In the genomic region with DNA sequence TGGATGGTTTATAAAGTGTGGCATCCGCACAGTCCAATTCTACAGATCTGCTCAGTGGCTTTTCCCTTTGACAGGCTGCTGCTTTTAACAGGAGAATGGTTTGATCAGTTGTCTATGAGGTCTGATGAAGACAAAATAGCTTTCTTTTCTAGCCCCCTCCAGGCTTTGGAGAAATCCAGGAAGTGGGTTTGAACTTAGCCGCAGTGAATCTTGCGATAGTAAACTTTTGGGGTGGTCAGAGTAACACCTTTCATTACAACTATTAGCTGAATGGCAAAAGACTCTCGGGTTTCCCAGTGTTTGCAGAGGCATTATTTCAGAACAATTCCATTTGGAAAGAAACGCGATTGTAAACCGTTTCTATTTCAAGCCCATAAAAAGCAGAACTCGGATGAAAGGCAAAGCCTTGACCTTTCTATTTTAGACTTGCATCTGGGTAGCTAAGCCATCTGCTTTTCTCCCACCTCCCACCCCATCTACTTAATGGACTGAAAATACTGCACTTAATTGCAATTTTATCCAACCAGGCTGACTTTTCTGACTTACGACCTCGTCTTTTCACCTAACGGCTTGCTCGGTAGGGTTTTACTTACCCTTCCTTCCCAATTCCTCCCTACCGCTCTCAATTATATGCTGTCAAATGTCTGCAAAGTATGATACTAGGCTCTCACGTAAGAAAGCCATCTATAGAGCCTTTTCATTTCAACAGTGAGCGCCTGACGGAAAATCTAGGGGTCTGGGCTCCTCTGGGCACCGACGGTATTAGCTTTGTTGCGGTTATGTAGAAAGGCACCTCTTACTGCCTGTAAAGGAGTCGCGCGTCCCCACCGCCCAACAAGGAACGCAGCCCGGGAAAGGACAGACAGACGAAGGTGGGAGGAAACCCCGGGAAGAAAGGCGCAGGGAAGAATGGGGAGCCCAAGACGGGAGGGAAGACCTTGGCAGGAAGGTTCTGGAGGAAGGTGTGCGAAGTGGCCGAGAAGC, we compare ENCODE assay signal across 8 mouse cellular contexts. TPM values are rescaled to one million over a fixed set of nuclear protein-coding genes. Genes with fewer than 3 reads are reported as not detected.
DNase-seq lines count a peak whose midpoint lies in the region; ATAC-seq and TF ChIP-seq lines count a peak whose summit lies in the region.

No protein-coding gene starts in this region.

- H3K27ac ChIP-seq in embryonic facial prominence, embryonic 10.5 days (replicated peaks): peak overlapping the region; percentile 80
- peak overlapping the region; percentile 80 for H3K27ac ChIP-seq in hindbrain, embryonic 11.5 days (ENCODE audit: low read depth, low read length)
- H3K27ac ChIP-seq in limb, embryonic 14.5 days (replicated peaks; ENCODE audit: low read depth, low read length): no peak overlapping the region
- H3K27ac ChIP-seq in neural tube, embryonic 13.5 days (replicated peaks): peak overlapping the region; percentile 90

- intact Hi-C loops in gastrocnemius, postnatal 14 days (cut with DNase I; ENCODE audit: low total_unique reads): no loop called here

- peak overlapping the region; percentile 80 for H3K9ac ChIP-seq in hindbrain, embryonic 11.5 days (ENCODE audit: low read depth, low read length)
- H3K9ac ChIP-seq in limb, embryonic 14.5 days (ENCODE audit: low read depth, low read length, severe bottlenecking): peak overlapping the region; percentile 53
- H3K9ac ChIP-seq in neural tube, embryonic 13.5 days: peak overlapping the region; percentile 93

- no peak for TF ChIP-seq POLR2A in limb, embryonic 14.5 days (IDR thresholded peaks at IDR 0.05; ENCODE audit: borderline replicate concordance, extremely low read depth, insufficient read depth, insufficient read length)

- WGBS in embryonic facial prominence, embryonic 10.5 days: 9% methylated on average over 31 of the region's 31 CpGs
- 8% methylated on average over 31 of the region's 31 CpGs for WGBS in hindbrain, embryonic 11.5 days
- 7% methylated on average over 29 of the region's 31 CpGs for WGBS in limb, embryonic 14.5 days
- 3% methylated on average over 31 of the region's 31 CpGs for WGBS in neural tube, embryonic 13.5 days

- peaks cover 15% of the 10 kb centered on the region for H3K4me1 ChIP-seq in embryonic facial prominence, embryonic 10.5 days
- no peaks in the 10 kb centered on the region for H3K4me1 ChIP-seq in hindbrain, embryonic 11.5 days (replicated peaks; ENCODE audit: control insufficient read depth, insufficient read depth, low read length)
- H3K4me1 ChIP-seq in limb, embryonic 14.5 days (ENCODE audit: control insufficient read depth, insufficient read depth, low read length): peaks cover 11% of the 10 kb centered on the region; the same call in 1 of the 2 replicates
- peaks cover 14% of the 10 kb centered on the region for H3K4me1 ChIP-seq in neural tube, embryonic 13.5 days (replicated peaks)

- H3K36me3 ChIP-seq in embryonic facial prominence, embryonic 10.5 days (replicated peaks): no peaks in the 10 kb centered on the region
- H3K36me3 ChIP-seq in hindbrain, embryonic 11.5 days (ENCODE audit: control insufficient read depth, insufficient read depth, low read length): no peaks in the 10 kb centered on the region
- no peaks in the 10 kb centered on the region for H3K36me3 ChIP-seq in limb, embryonic 14.5 days (ENCODE audit: control insufficient read depth, insufficient read depth, low read length)
- H3K36me3 ChIP-seq in neural tube, embryonic 13.5 days: peaks cover 11% of the 10 kb centered on the region; the same call in 1 of the 2 replicates

- DNase-seq in layer of hippocampus, adult 11-12 months (ENCODE audit: low spot score): peak; percentile 20
- no peak for DNase-seq in layer of hippocampus, adult 9-10 months (ENCODE audit: low spot score)
- DNase-seq in MEL-GATA-1-ER (ENCODE audit: extremely low read depth, low read depth): peak; percentile 41
- DNase-seq in embryonic facial prominence, embryonic 10.5 days (ENCODE audit: low spot score): peak; percentile 38
- peak; percentile 60 for DNase-seq in hindbrain, embryonic 11.5 days (ENCODE audit: low spot score)
- DNase-seq in limb, embryonic 14.5 days (ENCODE audit: low spot score): no peak
- no peak for DNase-seq in gastrocnemius, postnatal 14 days

- H3K4me2 ChIP-seq in hindbrain, embryonic 11.5 days (replicated peaks; ENCODE audit: low read depth, low read length): peak overlapping the region; percentile 86
- H3K4me2 ChIP-seq in limb, embryonic 14.5 days (replicated peaks; ENCODE audit: low read depth, low read length, severe bottlenecking): peak overlapping the region; percentile 96
- peak overlapping the region; percentile 74 for H3K4me2 ChIP-seq in neural tube, embryonic 13.5 days

- no peaks in the 10 kb centered on the region for H3K9me3 ChIP-seq in embryonic facial prominence, embryonic 10.5 days
- no peaks in the 10 kb centered on the region for H3K9me3 ChIP-seq in hindbrain, embryonic 11.5 days (ENCODE audit: control insufficient read depth, low read length)
- H3K9me3 ChIP-seq in limb, embryonic 14.5 days (ENCODE audit: control insufficient read depth, low read length): no peaks in the 10 kb centered on the region
- no peaks in the 10 kb centered on the region for H3K9me3 ChIP-seq in neural tube, embryonic 13.5 days

- peak; percentile 47; the same call in 1 of the 2 replicates for ATAC-seq in hindbrain, embryonic 11.5 days (ENCODE audit: low FRiP score)
- no peak for ATAC-seq in limb, embryonic 14.5 days (ENCODE audit: low FRiP score, low read depth)
- ATAC-seq in neural tube, embryonic 13.5 days (ENCODE audit: low read depth): peak; percentile 29

- peak overlapping the region; percentile 71 for H3K4me3 ChIP-seq in embryonic facial prominence, embryonic 10.5 days
- H3K4me3 ChIP-seq in hindbrain, embryonic 11.5 days (ENCODE audit: low read depth, low read length): peak overlapping the region; percentile 67
- H3K4me3 ChIP-seq in limb, embryonic 14.5 days (replicated peaks; ENCODE audit: low read length): peak overlapping the region; percentile 50
- peak overlapping the region; percentile 91 for H3K4me3 ChIP-seq in neural tube, embryonic 13.5 days

- peaks cover 62% of the 10 kb centered on the region for H3K27me3 ChIP-seq in embryonic facial prominence, embryonic 10.5 days (replicated peaks; ENCODE audit: low read depth, poor library complexity, severe bottlenecking)
- no peaks in the 10 kb centered on the region for H3K27me3 ChIP-seq in hindbrain, embryonic 11.5 days (ENCODE audit: control insufficient read depth, insufficient read depth, low read length)
- H3K27me3 ChIP-seq in limb, embryonic 14.5 days (ENCODE audit: control insufficient read depth, insufficient read depth, low read length): peaks cover 23% of the 10 kb centered on the region
- 0 out of 2 replicates have a peak, but pooled peaks cover 9% of the 10 kb centered on the region for H3K27me3 ChIP-seq in neural tube, embryonic 13.5 days

RNA-seq across cellular contexts. Expression of gene Ppm1e, which starts 1.2 kb away (rescaled TPM):
- 2.9 and 3.2 TPM in 2 replicates for polyA plus RNA-seq in embryonic facial prominence, embryonic 10.5 days (2016; fragmentation: Nextera tagmentation; extraction: Ambion mirVana)
- 15.1 and 15.7 TPM in 2 replicates for polyA plus RNA-seq in hindbrain, embryonic 11.5 days (2014; fragmentation: Nextera tagmentation; extraction: Ambion mirVana)
- polyA plus RNA-seq in limb, embryonic 14.5 days (2012; rRNA removed): 2.7 and 3.1 TPM in 2 replicates
- 2.6 and 3.4 TPM in 2 replicates for polyA plus RNA-seq in limb, embryonic 14.5 days (2014; fragmentation: Nextera tagmentation; extraction: Ambion mirVana)
- 22.9 and 24.3 TPM in 2 replicates for polyA plus RNA-seq in neural tube, embryonic 13.5 days (2015; fragmentation: Nextera tagmentation; extraction: Ambion mirVana)
- under 1 TPM; 0.75 to 0.76 TPM for total RNA-seq in gastrocnemius, postnatal 14 days (2021)

RNA-seq across cellular contexts. Expression of gene Rad51c, which starts 47.1 kb away (rescaled TPM):
- 11.5 and 11.9 TPM in 2 replicates for polyA plus RNA-seq in embryonic facial prominence, embryonic 10.5 days (2016; fragmentation: Nextera tagmentation; extraction: Ambion mirVana)
- polyA plus RNA-seq in hindbrain, embryonic 11.5 days (2014; fragmentation: Nextera tagmentation; extraction: Ambion mirVana): 12.2 and 13.1 TPM in 2 replicates
- polyA plus RNA-seq in limb, embryonic 14.5 days (2012; rRNA removed): 9.8 and 10.0 TPM in 2 replicates
- 6.1 and 8.0 TPM in 2 replicates for polyA plus RNA-seq in limb, embryonic 14.5 days (2014; fragmentation: Nextera tagmentation; extraction: Ambion mirVana)
- polyA plus RNA-seq in neural tube, embryonic 13.5 days (2015; fragmentation: Nextera tagmentation; extraction: Ambion mirVana): 6.2 and 7.0 TPM in 2 replicates
- under 1 TPM; 0.78 to 0.98 TPM for total RNA-seq in gastrocnemius, postnatal 14 days (2021)

RNA-seq across cellular contexts. Expression of gene Tex14, which starts 47.3 kb away (rescaled TPM):
- polyA plus RNA-seq in embryonic facial prominence, embryonic 10.5 days (2016; fragmentation: Nextera tagmentation; extraction: Ambion mirVana): 0.50 TPM in 1 of 2 replicates, not detected in the other
- 0.35 TPM in 1 of 2 replicates, not detected in the other for polyA plus RNA-seq in hindbrain, embryonic 11.5 days (2014; fragmentation: Nextera tagmentation; extraction: Ambion mirVana)
- polyA plus RNA-seq in limb, embryonic 14.5 days (2012; rRNA removed): 1.3 and 1.5 TPM in 2 replicates
- 1.6 and 2.0 TPM in 2 replicates for polyA plus RNA-seq in limb, embryonic 14.5 days (2014; fragmentation: Nextera tagmentation; extraction: Ambion mirVana)
- 0.32 and 1.4 TPM in 2 replicates for polyA plus RNA-seq in neural tube, embryonic 13.5 days (2015; fragmentation: Nextera tagmentation; extraction: Ambion mirVana)
- total RNA-seq in gastrocnemius, postnatal 14 days (2021): under 1 TPM; 0.53 to 0.59 TPM

Comparison
In these comparisons a context has a peak if more than half of its experiments do, and no peak if none do; other contexts are left out.
1. DNase-seq: peak in layer of hippocampus, adult 11-12 months (single experiment), MEL-GATA-1-ER (single experiment), embryonic facial prominence, embryonic 10.5 days (single experiment) and hindbrain, embryonic 11.5 days (single experiment); none in layer of hippocampus, adult 9-10 months (single experiment), limb, embryonic 14.5 days (single experiment) and gastrocnemius, postnatal 14 days (single experiment).
2. Peak in every context shown above with its lines, with median percentiles within 50 percentile points of each other: H3K4me3 ChIP-seq, H3K4me2 ChIP-seq and H3K9ac ChIP-seq.